ENCODE assay signal across 12 mouse cellular contexts in genomic region chr10:74008836-74009235, GRCm38 (mm10).
DNase-seq lines count a peak whose midpoint lies in the region.
"Had no signal": no experiment of that assay in that cellular context is flagged by ENCODE, and none has a peak within 500 bp of the region (broad histone marks: within the 10 kb centered on the region; RNA-seq: fewer than 3 reads in every experiment).

No protein-coding gene starts in this region.

- DNase-seq in right cerebral cortex, postnatal 10 days (ENCODE audit: low spot score in 2 of 2), result peak; percentile 32 to 36
- DNase-seq in right cerebral cortex, adult 2 months (ENCODE audit: low spot score in 2 of 2), result no peak
- peak; percentile 80 for DNase-seq in cerebellum, adult 8-10 months
- DNase-seq in layer of hippocampus, adult 18-20 months (ENCODE audit: low spot score in 2 of 2), result peak; percentile 13 to 48
- no peak for DNase-seq in adrenal gland, postnatal 4 days (ENCODE audit: low spot score in 2 of 2)
- DNase-seq in left cerebral cortex, adult 18-20 months (ENCODE audit: low spot score in 2 of 2), result no peak
- no peak for DNase-seq in thymus, postnatal 4 days
- DNase-seq: adrenal gland, postnatal 10 days; kidney, adult 18-20 months; kidney, postnatal 25 days; lung, adult 2 months; thymus, adult 2 months had no signal

Comparison
In these comparisons a context has a peak if more than half of its experiments do, and no peak if none do; other contexts are left out.
1. DNase-seq: peak in right cerebral cortex, postnatal 10 days (2 of 2), cerebellum, adult 8-10 months (single experiment) and layer of hippocampus, adult 18-20 months (2 of 2); none in right cerebral cortex, adult 2 months (0 of 2), adrenal gland, postnatal 4 days (0 of 2), left cerebral cortex, adult 18-20 months (0 of 2) and thymus, postnatal 4 days (single experiment).